Mouse (Mus musculus): ENCODE measurements at regions not wholly inside any gene's neighbourhood (a gene's known extent, or its start where the extent isn't known, plus 50 kb on each side); places are given as distances from the start of the nearest gene placed in this dataset.

DNA sequence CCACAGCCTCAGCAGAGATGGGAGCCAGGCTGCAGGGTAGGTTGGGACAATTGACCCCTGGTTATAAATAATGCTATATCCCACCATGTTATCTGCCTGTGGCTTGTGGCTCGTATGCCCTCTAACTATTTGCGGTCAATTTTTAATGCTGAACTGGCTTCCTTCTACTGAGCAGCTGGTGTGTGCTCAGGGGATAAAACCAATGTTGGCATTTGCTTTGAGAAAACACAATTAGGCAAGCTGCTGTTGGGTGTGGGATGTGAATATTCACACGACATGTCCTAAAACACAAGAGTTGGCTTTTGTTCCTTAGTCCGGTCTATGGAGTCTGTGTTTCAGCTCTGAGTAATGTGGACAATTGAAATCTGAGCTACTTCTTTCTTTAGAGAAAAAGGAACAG lies 123.6 kb upstream of the Npvf start:
- no peak for DNase-seq (ENCODE audit: low spot score in 2 of 2)

DNA sequence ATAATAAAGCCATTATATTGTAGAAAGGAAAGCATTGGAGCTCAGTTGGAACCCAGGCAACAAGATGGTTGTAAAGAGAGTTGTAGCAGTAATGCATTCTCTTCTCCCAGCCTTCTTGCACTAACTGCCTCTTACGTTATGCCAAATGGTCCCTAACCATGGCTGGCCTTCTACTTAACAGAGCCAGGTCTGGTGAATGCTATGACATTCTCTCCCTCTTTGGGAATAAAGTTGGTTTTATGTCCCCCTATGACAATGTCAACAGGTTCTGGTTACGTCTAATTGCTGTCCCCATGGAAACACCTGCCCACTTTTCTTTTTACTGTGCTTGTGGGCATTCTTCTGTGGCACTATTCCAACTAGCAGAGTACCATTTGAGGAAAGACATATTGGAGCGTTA lies 126.4 kb upstream of the Npvf start:
- DNase-seq (ENCODE audit: low spot score in 2 of 2): no peak

DNA sequence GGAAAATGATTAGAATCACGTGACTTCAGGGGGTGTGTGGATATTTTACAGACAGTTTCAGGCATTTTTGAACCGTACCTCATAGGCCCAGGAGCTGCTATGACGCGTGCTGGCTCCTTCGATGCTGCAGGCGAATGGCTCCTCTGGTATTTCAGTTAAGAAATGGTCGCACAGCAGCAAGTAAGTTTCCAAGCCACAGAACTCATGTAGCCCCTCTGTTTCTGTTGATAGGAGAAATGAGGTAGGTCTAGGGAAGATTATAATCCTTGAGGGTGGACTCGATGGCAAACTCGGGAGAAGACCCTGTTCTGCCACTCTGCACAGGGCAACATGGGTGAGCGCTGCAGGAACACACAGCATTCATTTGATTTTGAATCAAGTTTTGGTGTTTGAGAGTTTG lies 127.0 kb upstream of the Npvf start:
- DNase-seq (ENCODE audit: low spot score in 2 of 2): no peak

DNA sequence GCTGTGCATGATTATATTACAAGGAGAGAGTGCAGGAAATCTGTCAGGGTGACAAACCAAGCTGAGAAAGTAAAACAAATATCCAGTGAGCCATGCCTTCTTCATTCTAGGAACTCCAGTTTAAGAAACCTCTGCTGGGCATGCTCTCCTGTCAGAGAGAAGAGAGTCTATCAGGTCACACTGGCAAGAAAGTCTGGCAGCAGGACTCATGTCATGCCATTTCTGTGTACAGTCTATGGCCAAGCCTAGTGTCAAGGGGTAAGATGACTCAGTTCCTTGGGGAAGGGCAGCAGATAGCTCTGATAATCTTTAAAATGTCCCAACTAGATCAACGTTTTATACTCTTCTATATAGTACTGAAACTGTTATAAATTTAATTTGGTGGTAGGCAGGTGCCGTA lies 128.0 kb upstream of the Npvf start:
- DNase-seq (ENCODE audit: low spot score in 2 of 2): no peak

DNA sequence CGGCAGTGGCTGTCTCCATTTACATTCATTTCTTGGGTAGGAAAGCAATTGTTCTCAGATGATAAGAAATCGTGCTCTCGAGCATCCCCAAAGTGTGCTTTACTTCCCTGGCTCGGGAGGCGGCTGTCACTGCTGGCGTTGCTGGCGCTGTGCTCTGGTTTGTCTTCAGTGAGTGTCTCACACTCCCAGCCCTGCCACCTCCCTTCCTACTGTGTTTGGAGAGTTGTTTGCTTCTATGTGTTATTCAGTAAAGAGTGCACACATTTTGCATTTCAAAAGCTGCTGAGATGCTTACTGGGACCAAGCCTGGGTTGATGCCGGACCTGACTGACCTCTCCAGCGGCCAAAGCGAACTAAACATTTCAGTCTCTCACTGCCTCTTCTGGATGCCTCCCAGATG lies 129.3 kb upstream of the Npvf start:
- no peak for DNase-seq (ENCODE audit: low spot score in 2 of 2)

- no peak for DNase-seq (ENCODE audit: low spot score in 2 of 2)
Observed at GRCm38 (mm10) chr6:50784381-50784780, 130.1 kb upstream of the Npvf start.

DNA sequence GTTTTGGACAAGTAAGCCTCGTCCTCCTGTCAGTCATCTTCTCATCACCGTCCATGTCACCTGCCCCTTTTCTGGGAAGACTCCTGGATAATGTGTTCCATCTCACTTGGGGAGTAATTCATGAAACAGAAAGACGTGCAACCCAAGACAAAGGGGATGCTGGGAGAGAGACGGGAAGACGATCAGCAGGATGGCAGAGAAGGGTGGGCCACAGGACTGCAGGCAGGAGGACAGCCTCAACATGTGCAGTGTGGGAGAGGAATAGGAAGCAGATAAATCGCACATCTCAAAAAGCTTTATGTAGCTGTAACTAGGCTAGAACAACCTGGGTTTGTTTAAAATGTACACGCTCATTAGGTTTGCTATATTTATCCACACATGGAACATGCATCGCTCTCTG lies 133.4 kb upstream of the Npvf start:
- no peak for DNase-seq (ENCODE audit: low spot score in 2 of 2)

GRCm38 (mm10) chr6:50799963-50800362 lies 145.7 kb upstream of the Npvf start:
- DNase-seq (ENCODE audit: low spot score in 2 of 2): no peak

DNA sequence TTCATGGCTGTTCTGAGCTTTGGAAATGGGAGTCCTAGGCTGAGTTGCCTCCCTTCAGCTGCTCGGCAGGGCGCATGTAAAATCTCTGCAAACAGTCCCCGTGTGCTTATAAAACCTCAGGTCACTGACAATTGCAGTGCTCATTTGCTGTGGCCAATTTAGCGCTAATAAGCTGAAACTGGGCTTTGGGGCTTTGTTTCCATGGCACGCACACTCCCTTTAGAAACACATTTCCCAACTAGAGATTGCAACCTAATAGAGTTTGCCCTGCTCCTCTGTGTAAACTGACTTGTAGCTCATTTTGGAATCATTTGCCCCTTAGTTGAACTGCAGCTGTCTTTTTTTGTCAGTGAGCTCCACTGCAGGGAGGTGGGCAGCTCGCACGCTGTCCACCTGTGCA lies 148.7 kb upstream of the Npvf start:
- no peak for DNase-seq (ENCODE audit: low spot score in 2 of 2)

- no peak for DNase-seq (ENCODE audit: low spot score in 2 of 2)
Observed at GRCm38 (mm10) chr6:50804477-50805005, 150.3 kb upstream of the Npvf start.

DNA sequence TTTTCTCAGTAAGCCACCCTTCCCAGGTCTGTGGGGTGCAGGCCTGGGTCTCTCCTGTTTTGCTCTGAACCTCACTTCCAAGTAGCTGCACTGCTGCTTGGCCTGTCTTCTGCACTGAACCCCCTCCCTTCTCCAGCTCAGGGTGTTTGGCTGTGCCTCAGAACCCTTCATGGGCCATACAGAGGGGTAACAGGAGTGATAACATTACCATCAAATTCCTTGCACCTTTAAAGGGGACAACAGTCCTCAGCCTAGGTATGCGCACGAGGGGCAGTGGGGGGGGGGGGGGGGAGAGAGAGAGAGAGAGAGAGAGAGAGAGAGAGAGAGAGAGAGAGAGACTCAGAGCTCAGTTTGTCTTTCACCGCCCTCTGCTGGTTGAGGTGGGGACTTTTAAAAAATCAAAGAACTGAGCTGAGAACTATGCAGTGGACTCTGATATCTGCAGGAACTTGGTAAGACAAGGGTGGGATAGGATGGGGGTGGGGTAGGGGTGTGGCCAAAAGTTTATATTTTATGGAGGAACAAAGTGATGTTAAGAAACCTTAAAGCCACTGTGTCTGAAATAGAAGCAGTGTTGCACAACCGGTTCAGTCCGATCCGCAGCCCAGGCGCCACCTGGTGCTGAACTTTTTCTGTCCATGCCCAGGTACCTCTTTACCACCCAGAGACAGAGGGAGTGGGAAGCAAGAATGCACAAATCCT lies 152.3 kb upstream of the Npvf start:
- DNase-seq (ENCODE audit: low spot score in 2 of 2): peak in 1 of 2 experiments; percentile 17

GRCm38 (mm10) chr6:50807187-50808012 lies 153.2 kb upstream of the Npvf start:
- DNase-seq (ENCODE audit: low spot score in 2 of 2): peak; percentile 46 to 78

GRCm38 (mm10) chr6:50808126-50808525 lies 153.9 kb upstream of the Npvf start:
- DNase-seq (ENCODE audit: low spot score in 2 of 2): peak; percentile 8 to 57

DNA sequence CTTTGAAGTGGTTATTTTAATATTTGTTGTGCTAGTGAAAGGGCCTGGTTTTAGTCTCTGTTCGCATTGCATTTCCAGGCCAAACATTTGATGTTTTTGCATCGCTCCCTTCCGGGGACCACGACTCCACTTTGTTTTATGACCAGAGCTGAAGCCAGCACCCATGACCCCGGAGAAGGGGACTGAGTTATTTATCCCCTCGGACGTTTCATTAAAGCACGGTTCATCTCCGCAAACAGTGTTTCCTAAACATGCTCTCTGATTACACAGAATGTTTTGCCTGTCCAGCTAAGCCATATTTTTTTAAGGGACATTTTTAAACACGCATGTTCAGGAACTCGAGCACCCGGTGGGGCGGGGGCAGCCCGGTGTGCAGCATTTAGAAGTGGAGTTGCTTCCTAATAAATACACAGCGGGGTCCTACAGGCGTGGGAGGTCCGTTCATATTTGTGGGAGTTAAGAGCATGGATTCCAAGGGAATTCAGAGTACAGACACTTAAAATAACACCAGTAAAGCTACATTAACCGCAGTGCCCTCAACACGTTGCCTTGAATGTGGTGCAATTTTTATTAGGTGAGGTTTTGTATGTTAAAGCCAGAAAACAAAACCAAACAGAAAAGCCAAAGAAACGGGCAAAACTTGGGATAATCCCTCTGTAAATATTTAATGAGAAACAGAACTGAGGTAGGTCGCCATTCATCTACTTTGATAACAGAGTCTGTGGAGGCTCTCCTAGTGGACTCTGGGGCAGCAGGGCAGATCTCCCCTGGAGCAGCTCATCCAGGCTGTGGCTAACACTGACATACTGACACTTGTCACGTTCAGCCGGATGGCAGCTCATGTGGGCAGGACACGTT lies 154.8 kb upstream of the Npvf start:
- no peak for DNase-seq (ENCODE audit: low spot score in 2 of 2)

DNA sequence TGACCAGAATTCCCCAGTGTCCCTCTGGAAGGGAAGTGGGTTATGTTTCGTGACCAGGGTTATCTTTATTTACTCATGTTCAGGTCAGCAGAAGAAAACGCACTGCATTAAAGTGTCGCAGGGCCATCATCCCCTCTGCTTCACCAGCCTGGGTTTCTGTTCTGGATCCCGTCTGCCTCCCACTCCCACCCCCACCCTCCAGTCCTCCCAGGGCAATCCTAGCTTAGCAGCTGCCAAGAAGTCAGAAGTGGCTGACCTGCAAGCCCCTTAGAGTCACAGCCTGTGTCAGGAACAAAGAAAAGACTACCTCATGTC lies 155.4 kb upstream of the Npvf start:
- no peak for DNase-seq (ENCODE audit: low spot score in 2 of 2)

DNA sequence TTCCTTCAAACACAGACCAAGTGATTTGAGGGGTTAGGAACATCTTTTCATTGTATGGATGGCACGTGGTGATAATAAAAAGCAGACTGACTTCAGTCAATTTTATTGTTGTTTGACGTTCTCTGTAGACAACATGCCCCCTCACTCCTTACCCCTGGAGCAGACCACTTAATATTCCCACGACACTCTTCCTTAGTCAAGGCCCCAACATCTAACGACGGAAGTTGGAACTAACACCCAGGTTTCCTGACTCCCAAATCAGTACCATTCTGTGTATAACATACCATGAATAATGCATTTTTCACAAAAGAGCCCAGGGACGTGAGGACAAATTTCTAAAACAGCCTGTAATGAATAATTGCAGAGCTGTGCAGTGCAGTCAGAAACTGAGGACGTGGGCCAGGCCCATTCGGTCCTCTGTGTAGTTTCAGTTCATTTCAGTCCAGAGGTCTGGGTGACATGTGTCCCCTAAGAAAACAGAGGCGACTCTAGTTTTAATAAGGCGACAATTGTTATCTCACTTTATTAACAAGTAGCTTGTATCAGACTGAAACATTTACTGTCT lies 160.8 kb upstream of the Npvf start:
- DNase-seq (ENCODE audit: low spot score in 2 of 2): no peak

- DNase-seq (ENCODE audit: low spot score in 2 of 2): no peak
Observed at GRCm38 (mm10) chr6:50815579-50815978, 161.3 kb upstream of the Npvf start.

DNA sequence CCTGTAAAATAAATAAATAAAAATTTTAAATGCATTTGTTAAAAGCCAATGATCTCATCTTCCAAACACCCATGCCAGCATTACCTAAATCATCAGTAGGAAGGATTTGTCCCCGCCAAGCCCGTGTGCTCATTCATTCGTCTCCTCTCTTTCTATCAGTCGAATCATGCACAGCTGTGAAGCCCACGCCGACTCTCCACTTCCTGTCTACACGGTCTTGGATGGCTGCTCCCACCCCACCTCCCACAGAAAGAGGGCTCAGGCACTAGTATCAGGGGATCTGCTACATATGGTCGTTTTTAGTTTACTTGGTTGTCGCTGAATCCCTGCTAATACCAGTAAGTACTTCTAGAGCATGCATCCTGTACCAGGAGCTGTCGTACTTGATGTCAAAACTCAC lies 163.2 kb upstream of the Npvf start:
- DNase-seq (ENCODE audit: low spot score in 2 of 2): no peak

DNA sequence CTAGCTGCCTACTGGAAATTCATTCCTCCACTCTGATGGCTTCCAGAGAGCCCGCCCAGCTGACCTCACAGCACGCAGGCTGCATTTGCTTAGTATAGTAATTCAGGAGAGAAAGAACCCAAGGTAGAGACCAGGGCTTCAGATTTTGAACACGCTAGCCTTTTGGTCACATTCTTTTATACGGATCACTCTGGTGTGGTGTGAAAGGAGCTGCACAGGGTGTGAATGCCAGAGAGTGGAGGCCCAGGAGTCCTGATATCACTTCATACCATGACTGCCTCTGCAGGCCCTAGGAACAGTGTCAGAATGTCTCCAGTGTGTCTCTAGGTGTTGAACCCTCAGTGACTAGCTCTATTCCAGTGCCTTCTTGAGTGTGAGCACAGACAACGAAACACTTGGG lies 164.2 kb upstream of the Npvf start:
- no peak for DNase-seq (ENCODE audit: low spot score in 2 of 2)

DNA sequence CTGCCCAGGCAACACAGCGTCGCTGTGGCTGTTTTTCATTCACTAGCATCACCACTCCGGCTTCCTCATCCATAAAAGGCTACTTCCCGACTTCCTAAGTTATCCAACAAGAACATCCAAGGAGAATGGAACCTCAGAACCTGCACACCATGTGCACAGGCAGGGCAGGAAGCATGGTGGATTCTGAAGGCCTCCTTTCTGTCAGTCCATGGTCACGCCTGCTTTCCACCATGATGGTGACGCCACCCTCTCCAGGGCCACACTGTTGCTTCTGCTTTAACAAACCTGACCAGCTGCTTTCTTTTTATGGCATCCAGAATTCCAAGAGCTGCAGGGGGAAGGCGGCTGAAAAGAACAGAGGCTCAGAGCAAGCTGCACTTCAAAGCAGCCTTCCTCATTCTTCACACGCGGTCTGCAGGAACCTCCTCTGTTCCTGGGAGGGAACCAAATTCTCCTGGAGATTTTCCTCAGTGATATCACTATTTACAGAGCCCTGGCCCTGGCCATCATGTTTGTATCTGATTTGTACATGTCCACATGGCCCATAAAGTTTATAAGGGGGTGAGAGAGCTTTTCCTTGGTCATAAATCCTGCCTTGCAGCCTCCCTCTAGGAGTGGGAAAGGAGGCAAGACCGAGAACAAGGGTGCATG lies 164.8 kb upstream of the Npvf start:
- no peak for DNase-seq (ENCODE audit: low spot score in 2 of 2)

DNA sequence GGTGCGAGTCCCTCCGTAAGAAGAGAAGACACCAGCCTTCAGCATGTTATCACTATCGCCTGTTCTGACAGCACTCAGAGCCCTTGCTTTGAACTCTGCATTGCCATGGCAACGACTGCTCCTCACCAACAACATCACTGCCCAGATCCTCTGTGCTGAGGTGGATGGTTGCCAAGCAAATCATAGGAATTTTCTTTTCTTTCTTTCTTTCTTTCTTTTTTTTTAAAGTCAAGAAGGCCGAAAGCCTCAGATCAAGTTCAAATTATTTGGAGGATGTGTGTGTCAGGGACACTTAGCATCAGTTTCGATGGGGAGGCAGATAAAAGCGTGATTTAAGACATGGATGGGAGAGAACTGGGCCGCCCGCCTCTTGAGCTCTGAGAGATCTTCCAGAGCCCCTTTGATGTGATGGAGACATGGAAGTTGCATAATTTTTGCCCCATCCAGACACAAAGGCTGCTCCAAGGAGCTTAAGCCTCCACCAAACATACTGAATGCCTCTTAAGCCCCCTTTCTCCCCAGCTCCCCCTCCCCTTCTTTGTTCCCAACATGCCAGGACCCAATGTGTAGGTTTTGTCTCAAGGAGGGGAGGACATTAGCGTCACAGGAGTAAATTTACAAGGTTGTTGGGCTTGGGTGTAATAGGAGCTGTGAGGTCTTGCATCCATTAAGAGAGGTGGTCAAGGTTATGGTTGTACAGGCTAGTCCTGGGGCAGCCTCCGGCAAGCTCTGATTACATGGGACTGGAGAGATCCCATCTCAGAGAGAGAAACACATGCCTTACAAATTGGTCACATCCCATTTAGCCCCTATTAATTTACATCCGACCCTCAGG lies 167.4 kb upstream of the Npvf start:
- DNase-seq (ENCODE audit: low spot score in 2 of 2): no peak
